Mouse (Mus musculus) neural tube, embryonic 11.5 days (tissue): ENCODE results near the gene Prok2. TPM values are rescaled to one million over a fixed set of nuclear protein-coding genes. Genes with fewer than 3 reads are reported as not detected.

ENCODE experiments used
- ATAC-seq: fragments of 200-750 bp; cut with Nextera tagmentation; 2 replicates; pipeline ENCODE4 v1.8.0; 2017; ENCODE audit warnings: moderate number of reproducible peaks, mild to moderate bottlenecking, moderate TSS enrichment, moderate library complexity; ENCODE audit not compliant: insufficient read depth, low FRiP score, low TSS enrichment
- DNase-seq: peaks from one replicate; pipeline ENCODE4 v3.0.0-alpha.2; 2015; ENCODE audit warnings: low spot score
- H3K27ac ChIP-seq: fragments of 300-500 bp; sonication (generic); 2 replicates; pipeline ENCODE4 v1.5.1; 2014; ENCODE audit warnings: low read depth, mild to moderate bottlenecking, low read length
- H3K27me3 ChIP-seq: fragments of 300-500 bp; sonication (generic); 2 replicates; pipeline ENCODE4 v1.6.1; 2014; ENCODE audit warnings: mild to moderate bottlenecking, low read length, mixed read lengths; ENCODE audit not compliant: control insufficient read depth, insufficient read depth
- H3K36me3 ChIP-seq: fragments of 300-500 bp; sonication (generic); 2 replicates; pipeline ENCODE4 v1.6.1; 2014; ENCODE audit warnings: mild to moderate bottlenecking, low read length, moderate library complexity, mixed read lengths; ENCODE audit not compliant: control insufficient read depth, insufficient read depth
- H3K4me1 ChIP-seq: fragments of 300-500 bp; sonication (generic); 2 replicates; pipeline ENCODE4 v1.6.1; 2014; ENCODE audit warnings: low read length, mixed read lengths; ENCODE audit not compliant: control insufficient read depth, insufficient read depth
- H3K4me2 ChIP-seq: fragments of 300-500 bp; sonication (generic); 2 replicates; pipeline ENCODE4 v1.6.1; 2014; ENCODE audit warnings: low read depth, mild to moderate bottlenecking, moderate library complexity
- H3K4me3 ChIP-seq: fragments of 300-500 bp; sonication (generic); 2 replicates; pipeline ENCODE4 v1.5.1; 2014; ENCODE audit warnings: low read depth, low read length
- H3K9ac ChIP-seq: fragments of 300-500 bp; sonication (generic); 2 replicates; pipeline ENCODE4 v1.6.1; 2014; ENCODE audit warnings: mild to moderate bottlenecking, low read length
- H3K9me3 ChIP-seq: fragments of 300-500 bp; sonication (generic); 2 replicates; pipeline ENCODE4 v1.6.1; 2016; ENCODE audit warnings: low read length; ENCODE audit not compliant: control insufficient read depth
- WGBS: fragments of 180-500 bp; shearing (Covaris S2); extraction: QIAGEN DNeasy Blood & Tissue Kit; methylation state at CpG from one replicate; pipeline ENCODE4 v1.1.7; 2014; 5-methylcytosine and 5-hydroxymethylcytosine counted together
- polyA plus RNA-seq: library from polyadenylated mRNA; unstranded; fragments of >200 nt; fragmentation: Nextera tagmentation; extraction: Ambion mirVana; gene quantifications from 2 replicates; pipeline ENCODE4 v1.2.1, GENCODE M21; 2014

Gene Prok2
- polyA plus RNA-seq, 1 experiment from 2014 or later, result not detected

DNA sequence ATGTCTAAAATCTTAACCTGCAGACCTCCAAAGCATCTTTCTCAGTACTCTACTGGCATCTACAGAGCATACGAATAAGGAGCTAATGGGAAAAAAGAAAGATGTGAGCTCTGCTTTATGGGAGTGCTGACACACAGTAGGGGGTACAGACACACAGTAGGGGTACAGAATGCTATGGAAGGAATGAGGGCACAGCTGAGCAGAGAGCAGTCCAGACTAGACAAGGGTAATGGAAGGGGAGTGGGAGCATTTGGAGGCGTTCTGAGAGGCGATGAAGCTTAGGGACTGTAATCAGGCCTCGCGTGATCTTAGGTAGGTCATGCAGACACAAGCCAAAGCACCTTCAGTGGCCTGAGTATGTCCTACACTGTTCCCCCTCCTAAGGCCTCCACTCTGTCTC lies 42.2 kb downstream of the Prok2 start:
- Histone ChIP-seq H3K27ac (no peak overlapping the region), H3K9ac (no peak overlapping the region), H3K4me1 (no peaks in the 10 kb centered on the region), H3K4me3 (no peak overlapping the region), H3K36me3 (no peaks in the 10 kb centered on the region), H3K27me3 (no peaks in the 10 kb centered on the region), H3K9me3 (no peaks in the 10 kb centered on the region), H3K4me2 (no peak overlapping the region)
- WGBS, result 88% methylated on average over 5 of the region's 5 CpGs
- ATAC-seq (no peak), DNase-seq (no peak)

DNA sequence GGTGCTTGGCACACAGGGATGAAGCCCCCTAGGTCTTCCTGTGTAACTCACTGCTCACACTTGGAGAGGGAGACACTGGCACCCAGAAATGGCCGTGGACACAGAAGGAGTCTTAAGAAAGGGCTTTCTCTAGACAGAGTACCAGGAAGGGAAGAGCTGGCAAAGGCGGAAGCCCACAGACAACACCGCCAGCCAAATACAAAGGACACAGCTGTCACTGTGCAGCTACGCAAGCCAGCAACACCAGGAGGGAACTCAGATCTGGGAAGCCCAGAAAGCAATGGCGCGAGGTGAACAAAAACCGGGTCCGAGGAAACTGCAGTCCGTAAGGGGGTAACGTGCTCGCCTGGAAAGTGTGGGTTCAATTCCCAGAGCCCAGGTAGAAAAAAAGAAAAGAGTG lies 48.1 kb downstream of the Prok2 start:
- no peaks in the 10 kb centered on the region for H3K9me3 ChIP-seq
- no peaks in the 10 kb centered on the region for H3K27me3 ChIP-seq
- no peak overlapping the region for H3K27ac ChIP-seq
- DNase-seq (no peak), ATAC-seq (no peak)
- no peak overlapping the region for H3K4me2 ChIP-seq
- no peak overlapping the region for H3K9ac ChIP-seq
- no peaks in the 10 kb centered on the region for H3K4me1 ChIP-seq
- WGBS, result 81% methylated on average over 11 of the region's 11 CpGs
- H3K4me3 ChIP-seq, result no peak overlapping the region
- H3K36me3 ChIP-seq, result no peaks in the 10 kb centered on the region

GRCm38 (mm10) chr6:99677325-99677724 lies 48.9 kb downstream of the Prok2 start:
- DNase-seq, result no peak
- H3K4me2 ChIP-seq, result no peak overlapping the region
- no peak overlapping the region for H3K4me3 ChIP-seq
- H3K27ac ChIP-seq, result no peak overlapping the region
- 91% methylated on average over 8 of the region's 8 CpGs for WGBS
- no peaks in the 10 kb centered on the region for H3K27me3 ChIP-seq
- H3K36me3 ChIP-seq, result no peaks in the 10 kb centered on the region
- no peak for ATAC-seq
- no peaks in the 10 kb centered on the region for H3K9me3 ChIP-seq
- no peak overlapping the region for H3K9ac ChIP-seq
- no peaks in the 10 kb centered on the region for H3K4me1 ChIP-seq

DNA sequence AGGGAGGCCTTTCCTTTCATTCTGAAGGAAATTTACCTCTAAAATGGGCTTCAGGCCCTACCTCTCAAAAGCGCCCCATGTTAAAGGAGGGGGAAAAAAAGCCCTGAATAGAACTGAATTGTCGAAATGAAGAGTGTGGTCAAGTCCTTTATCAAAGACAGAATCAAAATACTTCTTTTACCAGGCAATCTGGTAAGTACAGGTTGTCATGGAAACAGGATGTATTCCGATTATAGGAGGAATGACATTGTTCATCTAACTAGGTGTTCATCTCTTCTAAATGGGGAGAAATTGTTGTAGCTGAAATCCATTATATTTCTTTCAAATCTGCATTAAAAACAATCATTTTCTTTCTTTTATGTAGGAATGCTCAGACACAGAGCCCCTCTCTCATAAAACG lies 51.7 kb downstream of the Prok2 start:
- Histone ChIP-seq H3K27me3 (no peaks in the 10 kb centered on the region), H3K36me3 (no peaks in the 10 kb centered on the region), H3K4me2 (no peak overlapping the region), H3K4me1 (peaks cover 3% of the 10 kb centered on the region), H3K9ac (no peak overlapping the region), H3K9me3 (no peaks in the 10 kb centered on the region), H3K4me3 (no peak overlapping the region), H3K27ac (no peak overlapping the region)
- DNase-seq (no peak), ATAC-seq (no peak)
- WGBS, result 86% methylated on average over 4 of the region's 4 CpGs

GRCm38 (mm10) chr6:99671768-99672167 lies 54.4 kb downstream of the Prok2 start:
- Histone ChIP-seq H3K36me3 (no peaks in the 10 kb centered on the region), H3K27me3 (no peaks in the 10 kb centered on the region)
- WGBS, result 61% methylated on average over 3 of the region's 3 CpGs

DNA sequence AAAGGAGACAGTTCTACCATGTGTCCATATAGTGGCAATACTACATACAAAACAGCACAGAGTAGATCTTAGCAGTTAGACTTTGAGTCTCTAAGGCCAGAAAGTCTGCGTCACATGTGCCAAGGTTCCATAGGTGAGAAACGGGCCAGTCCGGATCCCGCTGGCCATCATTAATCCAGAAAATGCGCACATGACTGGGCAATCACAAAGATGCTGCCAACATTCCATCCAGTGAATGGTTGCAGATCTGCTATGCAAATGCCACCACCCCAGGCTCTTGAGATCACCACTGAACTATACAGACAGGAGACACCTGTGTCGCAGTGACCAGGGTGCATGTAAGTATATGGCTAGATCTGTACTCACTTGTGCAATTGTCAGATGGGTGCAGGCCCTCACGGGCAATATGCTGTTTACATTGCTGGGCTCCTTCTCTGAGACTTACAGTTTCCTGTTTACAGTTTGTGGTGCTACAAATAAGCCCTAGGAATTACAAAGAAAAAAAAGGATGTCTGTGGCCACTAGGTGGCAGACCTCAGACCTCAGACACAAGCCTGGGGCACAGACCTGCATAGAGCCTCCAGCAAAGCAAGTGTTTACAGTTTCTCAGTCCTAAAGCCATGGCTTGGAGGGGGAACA lies 55.6 kb downstream of the Prok2 start:
- ATAC-seq (no peak), DNase-seq (peak; percentile 52)
- Histone ChIP-seq H3K4me2 (no peak overlapping the region), H3K36me3 (no peaks in the 10 kb centered on the region), H3K9ac (no peak overlapping the region), H3K4me1 (peaks cover 15% of the 10 kb centered on the region), H3K27me3 (no peaks in the 10 kb centered on the region), H3K4me3 (no peak overlapping the region), H3K27ac (no peak overlapping the region), H3K9me3 (no peaks in the 10 kb centered on the region)
- 77% methylated on average over 7 of the region's 7 CpGs for WGBS

More at GRCm38 (mm10) chr6:99671768-99672167, 54.4 kb downstream of the Prok2 start:
- ATAC-seq (no peak), DNase-seq (no peak)
- Histone ChIP-seq H3K4me3 (no peak overlapping the region), H3K27ac (no peak overlapping the region), H3K9me3 (no peaks in the 10 kb centered on the region), H3K4me1 (peaks cover 10% of the 10 kb centered on the region), H3K4me2 (no peak overlapping the region), H3K9ac (no peak overlapping the region)

DNA sequence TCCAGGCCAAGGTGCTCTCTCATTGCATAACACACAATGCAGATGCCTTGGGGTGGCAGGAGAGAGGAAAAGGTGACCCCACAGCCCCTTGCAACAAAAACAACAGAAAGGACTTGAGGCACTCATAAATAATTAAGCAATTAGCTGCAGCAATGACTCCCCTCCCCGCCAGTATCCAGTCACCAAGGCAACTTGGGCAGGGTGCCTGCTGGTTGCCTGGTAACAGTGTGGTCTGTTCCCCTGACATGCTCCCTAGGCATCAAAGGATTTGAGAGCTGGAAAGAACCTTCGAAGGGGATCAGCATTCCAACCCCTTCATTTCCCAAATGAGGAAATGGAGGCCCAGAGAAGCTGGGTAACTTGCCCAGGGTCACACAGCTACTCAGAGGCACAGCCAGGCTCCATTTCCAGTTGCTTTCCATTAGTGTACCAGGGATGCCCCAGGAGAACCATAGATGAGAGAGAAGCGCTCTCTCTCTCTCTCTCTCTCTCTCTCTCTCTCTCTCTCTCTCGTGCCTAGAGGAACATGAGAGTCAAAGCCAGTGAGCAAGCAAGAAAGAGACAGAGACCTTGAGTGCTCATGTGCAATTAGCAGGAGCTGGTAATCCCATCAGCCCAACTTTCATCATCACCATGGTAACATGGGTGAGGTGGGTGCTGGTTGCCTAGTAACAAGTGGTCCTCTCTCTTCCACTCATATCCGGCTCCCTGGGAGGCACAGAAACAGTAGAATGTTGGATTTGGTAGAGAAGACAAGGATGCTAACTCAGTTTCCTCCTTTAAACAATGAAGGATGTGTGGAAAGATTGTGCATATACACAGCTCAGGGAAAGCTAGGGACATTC lies 56.5 kb downstream of the Prok2 start:
- H3K9ac ChIP-seq, result no peak overlapping the region
- H3K4me3 ChIP-seq, result no peak overlapping the region
- H3K36me3 ChIP-seq, result no peaks in the 10 kb centered on the region
- no peaks in the 10 kb centered on the region for H3K27me3 ChIP-seq
- DNase-seq, result peak; percentile 63
- peak; percentile 56; the same call in 1 of the 2 replicates for ATAC-seq
- H3K4me1 ChIP-seq, result peaks cover 15% of the 10 kb centered on the region
- H3K27ac ChIP-seq, result no peak overlapping the region
- WGBS, result 22% methylated on average over 5 of the region's 5 CpGs
- H3K4me2 ChIP-seq, result no peak overlapping the region
- H3K9me3 ChIP-seq, result no peaks in the 10 kb centered on the region

DNA sequence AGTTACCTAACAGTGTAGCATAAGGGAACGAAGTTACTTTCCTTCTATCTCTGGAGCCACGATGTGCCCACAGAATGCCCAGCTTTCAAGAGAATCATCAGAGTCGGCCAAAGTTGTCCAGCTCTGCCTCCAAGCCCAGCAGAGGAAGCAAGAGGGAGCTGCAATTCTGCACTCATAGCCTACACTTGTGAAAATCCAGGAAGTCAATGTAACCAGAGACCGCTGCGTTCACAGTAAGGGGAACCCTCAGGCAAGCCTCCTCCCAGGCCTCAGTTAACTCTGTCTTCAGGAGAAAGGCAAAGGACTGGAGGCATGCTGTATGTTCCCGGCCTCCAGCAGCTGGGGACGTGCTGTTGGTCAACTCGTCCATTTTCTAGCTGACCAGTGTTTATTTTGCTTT lies 58.9 kb downstream of the Prok2 start:
- Histone ChIP-seq H3K9me3 (no peaks in the 10 kb centered on the region), H3K4me1 (peaks cover 15% of the 10 kb centered on the region), H3K4me2 (peak overlapping the region; percentile 94), H3K4me3 (no peak overlapping the region; the same call in 1 of the 2 replicates), H3K9ac (peak overlapping the region; percentile 92; the same call in 1 of the 2 replicates), H3K27me3 (no peaks in the 10 kb centered on the region), H3K27ac (peak overlapping the region; percentile 68), H3K36me3 (no peaks in the 10 kb centered on the region)
- ATAC-seq, result no peak
- no peak for DNase-seq
- 30% methylated on average over 8 of the region's 8 CpGs for WGBS
